Mouse (Mus musculus) hindbrain, embryonic 15.5 days (tissue): ENCODE data around the gene Tbc1d1. TPM values are rescaled to one million over a fixed set of nuclear protein-coding genes. Genes with fewer than 3 reads are reported as not detected.
"Not testable (repeated sequence)": the region's sequence is repeated elsewhere in the genome, so short reads cannot be mapped to it uniquely, and the experiment has no call there.

Experiments
- ATAC-seq: fragments of 200-750 bp; cut with Nextera tagmentation; 2 replicates; pipeline ENCODE4 v1.8.0; 2017; ENCODE audit warnings: low read depth, moderate number of reproducible peaks, moderate TSS enrichment; ENCODE audit not compliant: low FRiP score
- H3K27ac ChIP-seq: fragments of 300-500 bp; sonication (generic); replicated peaks from 2 replicates; pipeline ENCODE4 v1.5.1; 2015; ENCODE audit warnings: mild to moderate bottlenecking, inconsistent platforms
- H3K27me3 ChIP-seq: fragments of 300-500 bp; sonication (generic); 2 replicates; pipeline ENCODE4 v1.6.1; 2015; ENCODE audit warnings: control low read depth, inconsistent platforms
- H3K36me3 ChIP-seq: fragments of 300-500 bp; sonication (generic); 2 replicates; pipeline ENCODE4 v1.6.1; 2015; ENCODE audit warnings: control low read depth, inconsistent platforms
- H3K4me1 ChIP-seq: fragments of 300-500 bp; sonication (generic); replicated peaks from 2 replicates; pipeline ENCODE4 v1.6.1; 2015; ENCODE audit warnings: control low read depth, inconsistent platforms
- H3K4me2 ChIP-seq: fragments of 300-500 bp; sonication (generic); 2 replicates; pipeline ENCODE4 v1.6.1; 2015; ENCODE audit warnings: moderate library complexity, mild to moderate bottlenecking, inconsistent platforms
- H3K4me3 ChIP-seq: fragments of 300-500 bp; sonication (generic); 2 replicates; pipeline ENCODE4 v1.5.1; 2015; ENCODE audit warnings: mild to moderate bottlenecking, inconsistent platforms
- H3K9ac ChIP-seq: fragments of 300-500 bp; sonication (generic); 2 replicates; pipeline ENCODE4 v1.6.1; 2015; ENCODE audit warnings: inconsistent platforms
- H3K9me3 ChIP-seq: fragments of 300-500 bp; sonication (generic); 2 replicates; pipeline ENCODE4 v1.6.1; 2016; ENCODE audit warnings: control low read depth, inconsistent platforms
- WGBS: fragments of 180-500 bp; shearing (Covaris S2); methylation state at CpG from one replicate; pipeline ENCODE4 v1.1.7; 2015; 5-methylcytosine and 5-hydroxymethylcytosine counted together
- polyA plus RNA-seq: library from polyadenylated mRNA; unstranded; fragments of >200 nt; fragmentation: Nextera tagmentation; extraction: Ambion mirVana; gene quantifications from 2 replicates; pipeline ENCODE4 v1.2.1, GENCODE M21; 2015

Gene Tbc1d1
- polyA plus RNA-seq, 1 experiment from 2014 or later = 10.5 TPM

DNA sequence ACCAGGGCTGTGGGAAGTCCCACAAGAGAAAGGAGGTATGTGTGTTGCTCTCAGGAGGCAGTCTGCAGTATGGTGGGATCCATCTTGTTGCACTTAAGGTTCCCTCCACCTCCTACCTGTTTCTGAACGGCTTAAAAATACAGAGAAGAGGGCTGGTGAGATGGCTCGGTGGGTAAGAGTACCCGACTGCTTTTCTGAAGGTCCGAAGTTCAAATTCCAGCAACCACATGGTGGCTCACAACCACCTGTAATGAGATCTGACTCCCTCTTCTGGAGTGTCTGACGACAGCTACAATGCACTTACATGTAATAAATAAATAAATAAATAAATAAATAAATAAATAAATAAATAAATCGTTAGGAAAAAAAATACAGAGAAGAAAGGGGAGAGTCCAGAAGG lies 182.7 kb downstream of the Tbc1d1 start:
- not testable (repeated sequence) for H3K9me3 ChIP-seq, H3K4me2 ChIP-seq, ATAC-seq, H3K27ac ChIP-seq, H3K27me3 ChIP-seq, H3K4me3 ChIP-seq, H3K9ac ChIP-seq, H3K36me3 ChIP-seq
- 84% methylated on average over 6 of the region's 6 CpGs for WGBS
- peaks cover 12% of the 10 kb centered on the region for H3K4me1 ChIP-seq

DNA sequence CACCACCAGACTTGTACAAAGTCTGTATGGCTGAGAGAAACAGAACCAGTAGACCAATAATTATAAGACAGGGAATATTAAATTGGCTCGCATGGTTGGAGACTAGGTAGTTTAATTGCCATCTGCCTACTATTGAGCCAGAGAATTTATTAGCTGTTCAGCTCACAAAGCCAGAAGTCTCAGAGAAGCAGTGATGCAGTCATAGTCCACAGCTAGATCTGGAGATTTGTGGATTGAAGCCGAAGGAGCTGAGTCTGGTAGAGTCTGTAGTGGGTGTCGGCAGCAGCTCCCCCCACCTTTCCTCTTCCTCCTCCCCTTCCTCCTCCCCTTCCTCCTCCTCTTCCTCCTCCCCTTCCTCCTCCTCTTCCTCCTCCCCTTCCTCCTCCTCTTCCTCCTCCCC lies 184.3 kb downstream of the Tbc1d1 start:
- Histone ChIP-seq H3K36me3 (no peaks in the 10 kb centered on the region), H3K9ac (no peak overlapping the region), H3K9me3 (no peaks in the 10 kb centered on the region), H3K4me2 (no peak overlapping the region), H3K27me3 (no peaks in the 10 kb centered on the region), H3K27ac (no peak overlapping the region), H3K4me3 (no peak overlapping the region), H3K4me1 (peaks cover 20% of the 10 kb centered on the region)
- ATAC-seq = no peak
- 71% methylated on average over 3 of the region's 3 CpGs for WGBS

DNA sequence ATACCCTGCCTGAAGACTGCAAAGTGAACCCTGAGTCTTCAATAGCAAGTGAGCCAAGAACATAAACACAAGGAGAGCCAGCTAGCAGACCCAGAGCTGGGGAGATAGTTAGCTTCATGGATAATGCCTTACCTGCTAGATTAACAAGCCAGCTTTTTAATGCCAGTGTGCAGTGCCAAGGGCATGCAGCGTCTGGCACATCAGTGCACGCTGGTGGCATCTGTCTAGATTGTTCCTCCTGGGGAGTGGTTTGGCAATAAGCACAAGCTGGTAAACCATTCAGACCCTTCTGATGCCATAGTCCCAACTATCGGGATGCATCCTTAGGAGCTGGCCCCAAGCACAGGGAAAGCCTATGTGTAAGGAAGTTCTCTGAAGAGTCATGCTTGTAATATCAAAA lies 185.6 kb downstream of the Tbc1d1 start:
- H3K27me3 ChIP-seq = no peaks in the 10 kb centered on the region
- no peaks in the 10 kb centered on the region for H3K9me3 ChIP-seq
- H3K4me2 ChIP-seq = no peak overlapping the region
- peaks cover 22% of the 10 kb centered on the region for H3K4me1 ChIP-seq
- no peaks in the 10 kb centered on the region for H3K36me3 ChIP-seq
- ATAC-seq = no peak
- H3K27ac ChIP-seq = no peak overlapping the region
- H3K9ac ChIP-seq = no peak overlapping the region
- no peak overlapping the region for H3K4me3 ChIP-seq
- 73% methylated on average over 3 of the region's 3 CpGs for WGBS

DNA sequence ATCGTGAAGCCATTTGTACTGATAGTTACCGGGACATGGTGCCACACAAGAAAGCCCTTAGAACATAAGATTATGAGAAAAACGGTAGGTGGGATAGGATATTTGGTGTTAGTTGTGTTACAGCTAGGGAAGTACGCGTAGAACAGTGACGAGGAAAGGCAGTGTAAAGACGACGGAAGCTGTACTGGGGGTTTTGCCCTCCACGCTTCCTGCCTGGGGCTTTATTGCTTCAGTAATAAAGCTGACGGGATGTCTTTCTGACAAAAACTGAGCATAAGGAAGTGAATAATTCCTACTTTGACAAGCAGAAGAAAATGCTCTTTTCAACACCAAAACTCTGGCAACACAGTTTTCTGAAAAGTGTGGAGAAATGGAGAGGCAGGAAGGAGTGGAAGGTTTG lies 186.0 kb downstream of the Tbc1d1 start:
- H3K4me1 ChIP-seq = peaks cover 18% of the 10 kb centered on the region

DNA sequence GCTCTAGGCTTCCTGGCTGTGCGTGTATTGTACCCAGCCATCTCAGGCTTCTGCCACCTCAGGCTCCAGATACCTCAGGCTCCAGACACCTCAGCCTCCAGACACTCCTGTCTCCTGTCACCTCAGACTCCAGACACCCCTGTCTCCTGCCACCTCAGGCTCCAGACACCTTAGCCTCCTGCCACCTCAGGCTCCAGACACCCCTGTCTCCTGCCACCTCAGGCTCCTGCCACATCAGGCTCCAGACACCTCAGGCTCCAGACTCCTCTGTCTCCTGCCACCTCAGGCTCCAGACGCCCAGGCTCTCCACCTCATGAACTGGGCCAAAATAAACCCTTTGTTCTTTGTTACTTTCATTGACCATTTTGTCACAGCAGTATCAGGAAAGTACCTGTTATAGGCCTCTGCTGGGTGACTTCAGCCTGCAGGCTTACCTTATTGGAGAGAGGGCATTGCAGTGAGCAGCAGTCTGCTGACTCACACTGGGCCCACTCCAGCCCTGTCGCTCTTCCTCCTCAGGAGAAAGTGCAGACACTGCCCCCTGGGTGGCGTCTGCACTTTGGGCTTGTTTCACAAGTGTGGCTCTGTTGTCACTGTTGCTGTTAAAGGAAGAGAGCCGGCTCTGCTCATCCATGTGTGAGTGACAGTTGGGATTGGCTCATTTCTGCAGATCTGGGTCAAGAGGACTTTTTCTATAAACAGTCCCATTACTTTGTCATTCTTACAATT lies 188.0 kb downstream of the Tbc1d1 start:
- H3K4me1 ChIP-seq = peaks cover 14% of the 10 kb centered on the region
- no peak overlapping the region for H3K27ac ChIP-seq
- ATAC-seq = 0 out of 2 replicates have a peak, but pooled peaks have one; percentile 21
- H3K9ac ChIP-seq = no peak overlapping the region
- H3K4me2 ChIP-seq = no peak overlapping the region
- H3K36me3 ChIP-seq = no peaks in the 10 kb centered on the region
- no peaks in the 10 kb centered on the region for H3K27me3 ChIP-seq
- H3K4me3 ChIP-seq = no peak overlapping the region
- WGBS = 42% methylated on average over 5 of the region's 5 CpGs
- no peaks in the 10 kb centered on the region for H3K9me3 ChIP-seq

More for the DNA sequence above, 186.0 kb downstream of the Tbc1d1 start:
- H3K36me3 ChIP-seq = no peaks in the 10 kb centered on the region
- no peak overlapping the region for H3K9ac ChIP-seq
- ATAC-seq = no peak
- H3K27ac ChIP-seq = no peak overlapping the region
- 76% methylated on average over 10 of the region's 10 CpGs for WGBS
- no peak overlapping the region for H3K4me2 ChIP-seq
- no peak overlapping the region for H3K4me3 ChIP-seq
- H3K9me3 ChIP-seq = no peaks in the 10 kb centered on the region
- H3K27me3 ChIP-seq = no peaks in the 10 kb centered on the region

DNA sequence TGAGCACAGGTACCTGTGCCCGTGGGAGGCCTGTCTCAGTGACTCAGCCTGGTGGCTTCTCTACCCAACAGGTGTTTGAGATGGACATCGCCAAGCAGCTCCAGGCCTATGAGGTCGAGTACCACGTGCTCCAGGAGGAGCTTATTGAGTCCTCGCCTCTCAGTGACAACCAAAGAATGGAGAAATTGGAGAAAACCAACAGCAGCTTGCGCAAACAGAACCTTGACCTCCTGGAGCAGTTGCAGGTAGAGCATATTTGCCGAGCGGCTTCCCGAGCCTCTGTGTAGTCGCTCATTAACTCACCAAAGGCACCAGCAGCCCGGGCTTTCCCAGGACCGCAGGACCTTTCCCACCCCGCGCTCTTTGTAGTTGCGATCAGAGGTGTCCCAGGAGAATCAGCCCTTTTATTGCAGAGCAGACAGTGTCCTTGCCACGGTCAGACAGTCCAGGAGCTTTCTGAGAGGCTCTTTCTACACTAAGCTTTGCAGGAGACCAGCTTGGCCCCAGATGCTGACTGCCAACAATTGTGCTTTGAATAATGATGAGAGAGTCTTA lies 189.2 kb downstream of the Tbc1d1 start:
- no peaks in the 10 kb centered on the region for H3K9me3 ChIP-seq
- no peak overlapping the region for H3K4me3 ChIP-seq
- no peaks in the 10 kb centered on the region for H3K27me3 ChIP-seq
- peak overlapping the region; percentile 49; the same call in 1 of the 2 replicates for H3K27ac ChIP-seq
- no peak overlapping the region for H3K9ac ChIP-seq
- no peak overlapping the region for H3K4me2 ChIP-seq
- ATAC-seq = 0 out of 2 replicates have a peak, but pooled peaks have one; percentile 29
- 51% methylated on average over 16 of the region's 16 CpGs for WGBS
- peaks cover 14% of the 10 kb centered on the region for H3K4me1 ChIP-seq
- H3K36me3 ChIP-seq = no peaks in the 10 kb centered on the region

DNA sequence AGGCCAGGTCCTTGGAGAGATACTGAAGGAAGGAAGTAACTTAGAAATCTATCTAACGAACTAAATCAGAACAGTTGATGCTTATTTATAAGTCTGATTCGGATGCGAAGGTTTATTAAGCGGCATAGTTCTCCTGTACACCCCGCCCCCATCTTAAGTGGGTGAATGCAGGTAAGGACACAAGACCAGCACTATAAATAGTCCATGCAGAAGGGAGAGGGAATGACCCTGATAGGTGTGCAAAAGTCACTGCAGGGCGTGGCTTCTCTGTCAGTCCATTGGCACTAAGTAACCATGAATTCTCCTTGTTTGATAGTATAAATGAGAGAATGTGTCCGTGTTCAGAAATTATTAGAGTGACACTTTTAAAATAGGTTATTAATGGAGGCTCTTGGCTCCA lies 189.7 kb downstream of the Tbc1d1 start:
- Histone ChIP-seq H3K36me3 (no peaks in the 10 kb centered on the region), H3K4me2 (no peak overlapping the region), H3K27ac (no peak overlapping the region), H3K9me3 (no peaks in the 10 kb centered on the region), H3K4me3 (no peak overlapping the region), H3K4me1 (peaks cover 14% of the 10 kb centered on the region), H3K27me3 (no peaks in the 10 kb centered on the region), H3K9ac (no peak overlapping the region)
- ATAC-seq = no peak
- 72% methylated on average over 7 of the region's 7 CpGs for WGBS

DNA sequence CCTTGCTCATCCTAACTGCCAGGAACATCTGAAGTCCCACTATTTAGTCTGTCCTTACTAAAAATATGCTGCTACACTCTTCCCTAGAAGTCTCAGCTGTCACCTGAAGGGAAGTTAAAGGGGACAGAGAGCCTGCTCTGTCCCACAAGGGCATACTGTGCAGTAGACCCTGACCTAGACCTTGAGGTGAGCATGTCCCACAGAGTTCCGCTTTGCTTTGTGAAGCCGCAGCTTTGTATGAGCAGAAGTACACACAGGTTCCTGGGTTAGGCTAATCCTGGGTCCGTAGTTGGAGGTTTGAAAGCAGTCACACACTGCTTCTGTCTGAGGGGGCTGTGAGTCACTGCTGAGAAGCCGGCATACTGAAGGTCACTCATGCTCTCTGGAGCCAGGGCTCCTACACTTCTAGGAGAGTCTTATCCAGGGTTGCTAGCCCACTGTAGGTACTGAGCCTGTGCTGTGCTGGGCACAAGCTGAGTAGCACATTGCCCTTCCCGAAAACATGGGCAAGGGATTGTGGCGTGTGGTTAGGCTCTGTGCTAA lies 190.3 kb downstream of the Tbc1d1 start:
- Histone ChIP-seq H3K4me2 (no peak overlapping the region), H3K4me1 (peaks cover 14% of the 10 kb centered on the region), H3K4me3 (no peak overlapping the region), H3K27me3 (no peaks in the 10 kb centered on the region), H3K9ac (no peak overlapping the region), H3K27ac (no peak overlapping the region), H3K9me3 (no peaks in the 10 kb centered on the region), H3K36me3 (no peaks in the 10 kb centered on the region)
- WGBS = 92% methylated on average over 6 of the region's 6 CpGs
- ATAC-seq = no peak

DNA sequence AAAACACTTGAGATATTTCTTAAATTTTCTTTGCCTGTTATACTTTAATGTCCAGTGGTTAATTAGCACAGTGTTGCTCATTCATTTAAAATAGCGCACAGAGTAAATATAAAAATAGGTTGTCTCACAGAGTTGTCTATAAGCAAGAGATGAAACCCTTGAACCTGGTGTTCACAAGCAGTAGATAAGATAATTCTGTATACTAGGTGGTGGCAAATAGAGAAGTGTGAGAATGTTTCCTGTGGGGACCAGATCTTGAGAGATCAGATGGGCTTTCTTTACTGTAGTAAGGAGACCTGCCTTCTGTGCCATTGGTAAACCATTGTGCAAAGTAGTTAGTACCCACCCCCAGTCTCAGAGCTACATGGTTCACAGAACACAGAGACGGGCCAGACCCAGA lies 192.1 kb downstream of the Tbc1d1 start:
- no peaks in the 10 kb centered on the region for H3K27me3 ChIP-seq
- peaks cover 14% of the 10 kb centered on the region for H3K4me1 ChIP-seq
- H3K4me2 ChIP-seq = no peak overlapping the region
- no peaks in the 10 kb centered on the region for H3K9me3 ChIP-seq
- no peak overlapping the region for H3K4me3 ChIP-seq
- WGBS = 86% methylated on average over 2 of the region's 2 CpGs
- no peak overlapping the region for H3K9ac ChIP-seq
- no peak overlapping the region for H3K27ac ChIP-seq
- no peaks in the 10 kb centered on the region for H3K36me3 ChIP-seq
- no peak for ATAC-seq

DNA sequence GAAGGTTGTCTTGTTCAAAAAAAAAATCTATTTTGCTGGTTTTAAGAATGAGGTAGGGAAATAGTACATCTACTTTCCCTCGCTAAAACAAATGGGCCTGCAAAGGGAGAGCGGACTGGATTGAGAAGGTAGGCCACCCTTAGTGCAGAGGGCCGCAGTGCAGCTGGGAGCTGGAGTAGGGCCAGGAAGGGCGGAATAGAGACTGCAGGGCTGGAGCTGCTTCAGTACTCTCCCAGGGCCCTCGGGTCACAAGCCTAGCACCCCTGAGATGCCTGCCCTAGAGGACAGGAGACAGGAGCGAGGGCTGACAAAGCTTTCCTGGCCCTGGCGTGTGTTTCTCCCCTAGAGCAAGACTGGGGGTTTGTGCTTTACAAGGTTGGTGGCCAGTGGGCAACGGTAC lies 192.7 kb downstream of the Tbc1d1 start:
- peaks cover 14% of the 10 kb centered on the region for H3K4me1 ChIP-seq
- no peaks in the 10 kb centered on the region for H3K36me3 ChIP-seq
- H3K27ac ChIP-seq = no peak overlapping the region
- ATAC-seq = peak; percentile 36; the same call in 1 of the 2 replicates
- H3K4me3 ChIP-seq = no peak overlapping the region
- WGBS = 61% methylated on average over 8 of the region's 8 CpGs
- H3K9ac ChIP-seq = no peak overlapping the region
- no peaks in the 10 kb centered on the region for H3K27me3 ChIP-seq
- H3K9me3 ChIP-seq = no peaks in the 10 kb centered on the region
- H3K4me2 ChIP-seq = no peak overlapping the region

DNA sequence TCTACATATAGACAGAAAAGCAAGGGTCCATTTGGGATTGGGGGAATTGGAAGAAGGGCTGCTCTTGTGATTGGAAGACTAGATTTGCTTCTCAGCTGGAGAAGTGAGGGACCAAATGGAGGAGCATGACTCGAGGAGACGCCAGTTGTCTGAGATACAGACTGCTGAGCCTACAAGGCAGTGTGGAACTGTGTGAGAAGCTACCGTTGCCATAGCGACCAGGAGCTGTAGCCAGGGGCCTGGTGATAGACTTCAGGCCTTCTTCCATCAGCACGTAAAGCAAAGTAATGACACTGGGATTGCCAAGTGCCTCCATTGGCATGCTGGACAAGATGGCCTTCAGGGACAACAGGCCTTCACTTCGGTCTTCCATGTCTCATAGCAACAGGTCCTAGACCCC lies 195.9 kb downstream of the Tbc1d1 start:
- Histone ChIP-seq H3K27me3 (no peaks in the 10 kb centered on the region), H3K4me1 (no peaks in the 10 kb centered on the region), H3K4me3 (no peak overlapping the region), H3K9ac (no peak overlapping the region), H3K9me3 (no peaks in the 10 kb centered on the region), H3K27ac (no peak overlapping the region), H3K36me3 (no peaks in the 10 kb centered on the region), H3K4me2 (no peak overlapping the region)
- 0 out of 2 replicates have a peak, but pooled peaks have one; percentile 71 for ATAC-seq
- WGBS = 72% methylated on average over 6 of the region's 6 CpGs
